Mouse (Mus musculus): ENCODE measurements around the gene Tnip2. TPM values are rescaled to one million over a fixed set of nuclear protein-coding genes. Genes with fewer than 3 reads are reported as not detected.

Tnip2 gene
- total RNA-seq, 2 experiments from 2014 or later: 19.2 to 30.8 TPM

DNA sequence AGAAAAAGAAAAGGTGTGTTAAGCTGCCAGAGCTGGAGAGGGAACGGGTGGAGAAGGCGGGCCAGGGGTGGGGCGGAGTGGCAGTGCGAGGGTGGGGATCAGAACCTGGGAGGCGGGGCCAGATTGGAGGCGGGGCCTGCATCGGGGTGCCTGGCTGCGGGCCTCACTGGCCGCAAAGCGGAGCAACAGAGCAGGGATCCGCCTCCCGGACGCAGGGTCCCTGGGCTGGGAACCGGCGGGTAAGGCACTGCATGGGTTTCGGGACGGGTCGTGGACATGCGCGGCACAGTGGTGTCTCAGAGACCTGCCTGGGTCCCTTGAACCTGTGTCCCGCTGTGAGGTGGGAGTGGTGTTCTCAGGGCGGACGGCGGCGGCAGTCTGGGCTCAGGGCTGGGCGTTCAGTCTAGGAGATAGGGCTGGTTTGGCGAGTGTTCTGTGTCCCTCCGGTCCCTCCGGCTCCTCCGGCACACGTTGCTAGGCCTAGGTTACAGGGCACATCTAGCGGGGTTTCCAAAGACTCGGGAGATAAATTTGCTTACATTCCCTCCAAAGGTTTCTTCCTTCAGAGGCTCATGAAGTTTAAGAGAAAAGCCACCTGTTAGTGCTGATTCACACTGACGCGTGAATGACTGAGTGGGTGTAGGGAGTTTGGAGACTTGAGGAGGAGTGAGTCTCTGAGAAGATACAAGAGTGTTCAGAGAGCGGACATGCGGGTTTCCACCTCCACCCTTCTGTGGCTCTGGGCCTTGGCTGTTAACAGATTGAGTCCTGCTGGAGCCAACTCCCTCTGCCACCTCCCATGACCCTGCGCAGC, 12.1 kb upstream of the Tnip2 start, which contains the start of gene Sh3bp2:
Gene Sh3bp2, plus strand, starts transcription at position 176 of the 814 bp plus-strand sequence.
- DNase-seq (ENCODE audit: extremely low spot score in 1 of 2, low spot score in 1 of 2): peak; percentile 65 to 75

GRCm38 (mm10) chr5:34524511-34524910, 10.7 kb upstream of the Tnip2 start:
- no peak for DNase-seq (ENCODE audit: extremely low spot score in 1 of 2, low spot score in 1 of 2)

DNA sequence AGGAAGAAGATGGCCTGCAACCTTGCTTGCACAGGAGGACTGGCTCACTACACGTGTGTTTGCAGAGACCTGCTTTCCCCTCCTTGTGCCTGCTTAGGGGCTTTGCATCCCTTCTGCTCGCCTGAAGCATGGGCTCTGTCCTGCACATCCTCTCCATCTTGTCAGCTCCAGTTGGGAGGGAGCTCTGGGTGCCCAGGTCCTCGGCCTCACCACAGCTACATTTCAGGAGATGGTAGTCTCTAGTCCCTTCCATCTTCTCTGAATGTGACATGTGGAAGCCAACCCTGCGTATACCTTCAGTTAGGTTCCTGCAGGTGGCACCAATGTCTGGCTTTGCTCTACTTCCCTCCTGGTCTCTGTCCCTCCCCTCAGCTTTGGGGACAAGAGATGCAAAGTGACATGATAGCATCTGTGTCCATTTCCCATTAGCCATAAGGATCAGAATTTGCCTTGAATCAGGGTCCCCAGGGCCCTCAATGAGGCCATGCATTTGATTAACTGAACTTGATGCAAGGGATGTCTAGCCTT, 10.2 kb upstream of the Tnip2 start:
- DNase-seq (ENCODE audit: extremely low spot score in 1 of 2, low spot score in 1 of 2): no peak

GRCm38 (mm10) chr5:34521337-34521736, 7.5 kb upstream of the Tnip2 start:
- DNase-seq (ENCODE audit: extremely low spot score in 1 of 2, low spot score in 1 of 2): no peak

GRCm38 (mm10) chr5:34520458-34521209, 6.8 kb upstream of the Tnip2 start:
- no peak for DNase-seq (ENCODE audit: extremely low spot score in 1 of 2, low spot score in 1 of 2)

GRCm38 (mm10) chr5:34519389-34519910, 5.7 kb upstream of the Tnip2 start:
- DNase-seq (ENCODE audit: extremely low spot score in 1 of 2, low spot score in 1 of 2): no peak

GRCm38 (mm10) chr5:34517913-34518312, 4.1 kb upstream of the Tnip2 start:
- DNase-seq (ENCODE audit: extremely low spot score in 1 of 2, low spot score in 1 of 2): peak; percentile 56 to 83

DNA sequence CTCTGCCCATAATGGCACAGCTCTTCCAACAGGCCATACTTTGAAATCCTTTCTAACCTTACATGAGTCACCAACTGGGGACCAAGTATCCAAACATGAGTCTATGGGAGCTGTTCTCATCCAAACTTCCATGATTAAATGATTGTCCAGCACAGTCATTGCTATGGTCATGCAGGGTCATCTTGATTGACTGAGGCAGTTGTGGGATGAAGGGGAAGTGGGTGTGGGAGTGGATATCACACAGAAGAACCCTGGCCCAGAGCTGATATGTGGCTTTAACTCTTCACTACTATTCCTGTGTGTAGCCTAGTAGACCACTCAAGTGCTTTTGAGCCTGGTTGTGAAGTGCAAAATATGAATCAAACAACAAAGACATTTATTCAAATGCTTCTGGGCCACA, 1.3 kb upstream of the Tnip2 start:
- no peak for DNase-seq (ENCODE audit: extremely low spot score in 1 of 2, low spot score in 1 of 2)

DNA sequence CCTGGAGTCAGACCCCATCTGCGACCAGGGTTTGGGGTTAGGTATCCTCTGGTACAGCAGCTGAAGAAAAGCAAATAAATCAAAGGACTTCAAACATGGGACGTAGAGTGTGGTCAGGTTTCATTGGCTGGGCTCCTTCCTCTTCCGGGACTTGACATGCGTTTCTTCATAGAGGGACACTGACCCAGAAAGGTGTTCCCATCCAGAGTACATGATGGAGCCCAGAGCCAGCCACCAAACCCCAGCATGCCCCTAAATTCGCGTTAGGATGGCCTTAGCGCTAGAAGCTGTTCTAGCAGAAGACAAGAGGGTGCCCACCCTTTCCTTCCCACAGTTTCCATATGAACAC, 401 bp upstream of the Tnip2 start:
- no peak for DNase-seq (ENCODE audit: extremely low spot score in 1 of 2, low spot score in 1 of 2)

GRCm38 (mm10) chr5:34512486-34512885, 1.3 kb downstream of the Tnip2 start:
- DNase-seq (ENCODE audit: extremely low spot score in 1 of 2, low spot score in 1 of 2): no peak

GRCm38 (mm10) chr5:34502821-34503220, 11.0 kb downstream of the Tnip2 start:
- no peak for DNase-seq (ENCODE audit: extremely low spot score in 1 of 2, low spot score in 1 of 2)

DNA sequence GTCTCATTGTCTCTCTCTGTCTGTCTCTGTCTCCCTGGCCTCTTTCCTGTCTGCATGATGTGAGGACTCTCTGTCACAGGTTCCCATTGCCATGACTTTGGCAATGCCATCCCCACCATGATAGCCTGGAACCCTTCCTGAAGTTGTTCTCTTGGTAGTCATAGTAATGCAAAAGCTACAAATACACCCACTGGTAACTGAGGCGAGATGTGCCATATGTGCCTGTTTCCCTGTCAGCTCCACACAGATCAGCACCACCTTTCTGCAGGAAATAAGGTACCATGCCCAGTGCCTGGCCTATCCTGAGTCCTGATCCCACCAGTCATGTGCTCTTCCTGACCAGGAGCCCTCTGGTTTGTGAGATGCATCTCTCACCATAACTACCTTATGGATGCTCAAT, 11.4 kb downstream of the Tnip2 start:
- no peak for DNase-seq (ENCODE audit: extremely low spot score in 1 of 2, low spot score in 1 of 2)

DNA sequence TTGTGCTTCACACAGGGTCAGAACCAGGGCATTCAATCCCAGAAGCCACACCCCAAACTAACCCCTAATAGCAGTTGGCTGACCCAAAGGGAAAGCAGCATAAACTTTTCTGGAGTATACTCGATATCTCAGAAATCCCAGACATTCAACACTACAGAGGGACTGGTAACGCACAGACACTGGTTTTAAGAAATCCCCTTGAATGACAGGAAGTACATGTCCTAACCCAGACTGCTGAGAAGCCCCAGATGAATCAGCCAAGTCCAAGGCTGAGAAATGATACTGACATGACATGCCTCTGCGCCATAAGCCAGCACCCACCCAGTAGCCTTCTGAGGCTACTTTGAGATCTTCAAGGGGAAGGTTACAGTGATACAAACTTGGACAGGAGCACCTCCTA, 12.2 kb downstream of the Tnip2 start:
- no peak for DNase-seq (ENCODE audit: extremely low spot score in 1 of 2, low spot score in 1 of 2)

- no peak for DNase-seq (ENCODE audit: extremely low spot score in 1 of 2, low spot score in 1 of 2)
These were observed 12.9 kb downstream of the Tnip2 start for GRCm38 (mm10) chr5:34500886-34501285.

- no peak for DNase-seq (ENCODE audit: extremely low spot score in 1 of 2, low spot score in 1 of 2)
These were observed 17.0 kb downstream of the Tnip2 start for GRCm38 (mm10) chr5:34496745-34497144.

DNA sequence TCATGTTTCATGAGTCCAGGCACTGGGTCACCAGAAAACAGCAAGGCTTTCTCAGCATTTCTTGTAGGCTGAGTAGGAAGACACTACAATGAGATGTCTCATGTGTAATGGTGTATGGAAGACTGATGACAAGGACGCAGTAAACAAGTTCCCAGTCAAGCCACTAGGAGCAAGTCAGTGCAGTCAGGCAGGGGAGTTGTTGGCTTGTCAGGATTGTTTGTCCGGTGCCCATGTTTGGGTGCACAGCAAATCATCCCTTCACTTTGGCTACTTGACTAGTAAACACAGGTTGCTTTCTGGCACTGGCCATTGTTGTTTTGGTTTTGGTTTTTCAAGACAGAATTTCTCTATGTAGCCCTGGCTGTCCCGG, 24.4 kb downstream of the Tnip2 start:
- no peak for DNase-seq (ENCODE audit: extremely low spot score in 1 of 2, low spot score in 1 of 2)

GRCm38 (mm10) chr5:34488741-34489417, 24.9 kb downstream of the Tnip2 start:
- DNase-seq (ENCODE audit: extremely low spot score in 1 of 2, low spot score in 1 of 2): no peak

- DNase-seq (ENCODE audit: extremely low spot score in 1 of 2, low spot score in 1 of 2): no peak
These were observed 26.3 kb downstream of the Tnip2 start for GRCm38 (mm10) chr5:34487320-34488090.

DNA sequence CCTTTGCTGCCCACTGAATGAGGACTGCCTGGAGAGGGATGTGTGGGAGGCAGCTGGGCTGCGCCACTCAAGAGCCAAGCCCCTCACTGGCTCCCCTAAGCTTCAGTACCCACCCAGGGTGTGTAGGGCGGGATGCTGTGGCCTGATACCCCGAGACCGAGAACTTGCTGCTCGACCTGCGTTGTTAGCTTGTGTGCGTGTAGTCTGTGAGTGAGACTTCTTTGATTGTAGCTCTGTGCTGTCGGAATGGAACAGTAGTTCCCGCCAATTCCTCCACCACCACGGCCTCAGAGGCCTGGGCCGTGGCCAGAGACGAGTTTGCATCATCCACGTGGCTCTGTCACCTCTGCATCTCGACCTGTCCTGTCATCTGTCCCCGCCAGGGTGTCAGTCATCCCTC, 28.1 kb downstream of the Tnip2 start:
- DNase-seq (ENCODE audit: extremely low spot score in 1 of 2, low spot score in 1 of 2): no peak

DNA sequence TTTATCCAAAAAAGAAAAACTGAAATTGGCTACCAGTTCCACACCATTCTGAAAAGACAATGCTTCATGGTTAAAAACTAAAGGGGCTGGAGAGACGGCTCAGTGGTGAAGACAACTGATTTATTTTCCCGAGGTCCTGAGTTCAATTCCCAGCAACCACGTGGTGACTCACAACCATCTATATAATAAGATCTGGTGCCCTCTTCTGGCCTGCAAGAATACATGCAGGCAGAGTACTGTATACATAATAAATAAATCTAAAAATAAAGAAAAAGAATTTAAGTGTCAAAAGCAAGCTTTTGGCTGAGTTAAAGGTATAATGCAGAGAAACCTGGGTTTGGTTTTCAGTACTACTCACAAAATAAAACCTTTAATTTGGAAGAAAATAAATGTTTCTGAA, 32.9 kb downstream of the Tnip2 start:
- DNase-seq (ENCODE audit: extremely low spot score in 1 of 2, low spot score in 1 of 2): no peak
